ENCODE assay signal across 8 mouse cellular contexts in the genomic region with DNA sequence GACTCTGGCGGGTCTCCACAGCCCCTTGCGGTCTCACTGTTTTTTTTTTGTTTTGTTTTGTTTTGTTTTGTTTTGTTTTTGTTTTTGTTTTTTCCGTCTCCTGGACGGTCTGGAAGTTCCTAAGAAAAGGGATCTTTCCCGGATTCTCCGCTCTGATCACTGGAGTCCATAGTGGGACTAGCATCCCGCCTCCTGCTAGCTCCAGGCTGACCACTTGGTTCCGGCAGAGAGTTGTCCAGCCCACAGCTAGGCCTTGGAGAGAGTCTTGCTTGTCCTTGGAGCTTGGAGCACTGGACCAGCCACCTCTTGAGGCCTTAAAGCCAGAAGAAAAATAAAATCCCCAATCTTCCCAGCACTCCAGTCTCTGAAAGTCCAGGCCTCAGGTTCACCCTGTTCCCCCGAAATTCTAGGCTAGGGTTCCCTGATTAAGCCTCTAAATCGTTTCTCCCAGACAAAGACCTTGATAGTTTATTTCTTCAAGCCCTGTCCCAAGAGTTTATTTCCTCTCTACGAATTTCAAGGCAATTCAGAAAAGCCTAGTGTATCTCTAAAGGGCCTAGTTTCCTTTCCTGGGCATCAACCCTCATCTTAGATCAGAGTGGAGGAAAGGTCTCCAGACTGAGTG. TPM values are rescaled to one million over a fixed set of nuclear protein-coding genes. Genes with fewer than 3 reads are reported as not detected.
DNase-seq lines count a peak whose midpoint lies in the region; ATAC-seq and TF ChIP-seq lines count a peak whose summit lies in the region.

No protein-coding gene starts in this region.

- peaks cover 99% of the 10 kb centered on the region for H3K27me3 ChIP-seq in hindbrain, embryonic 13.5 days
- peaks cover 100% of the 10 kb centered on the region for H3K27me3 ChIP-seq in liver, embryonic 14.5 days (ENCODE audit: control insufficient read depth, insufficient read depth, low read length)

- no peak for ATAC-seq in hindbrain, embryonic 13.5 days (ENCODE audit: low FRiP score)
- ATAC-seq in liver, embryonic 14.5 days (ENCODE audit: insufficient read depth) = no peak

- H3K4me1 ChIP-seq in hindbrain, embryonic 13.5 days (replicated peaks) = peaks cover 45% of the 10 kb centered on the region
- H3K4me1 ChIP-seq in liver, embryonic 14.5 days (replicated peaks; ENCODE audit: control insufficient read depth in 2 of 2, insufficient read depth in 2 of 2, low read length in 1 of 2) = no peaks in the 10 kb centered on the region

- WGBS in hindbrain, embryonic 13.5 days = 3% methylated on average over 11 of the region's 11 CpGs
- 8% methylated on average over 11 of the region's 11 CpGs for WGBS in liver, embryonic 14.5 days (ENCODE audit: insufficient replicate concordance)

- H3K36me3 ChIP-seq in hindbrain, embryonic 13.5 days = no peaks in the 10 kb centered on the region
- no peaks in the 10 kb centered on the region for H3K36me3 ChIP-seq in liver, embryonic 14.5 days (replicated peaks; ENCODE audit: control insufficient read depth, insufficient read depth, low read depth)

- no peak for TF ChIP-seq CTCF in liver, embryonic 14.5 days (IDR thresholded peaks at IDR 0.05; ENCODE audit: low read depth)
- TF ChIP-seq CTCF in left cerebral cortex, adult 2 months (IDR thresholded peaks at IDR 0.05) = no peak

- intact Hi-C loops in left cerebral cortex, adult 2 months (cut with DNase I) = loop anchor here (2.0 kb wide), 1 partner anchor 55 kb away; no protein-coding TSS in a partner anchor

- no peaks in the 10 kb centered on the region for H3K9me3 ChIP-seq in hindbrain, embryonic 13.5 days
- no peaks in the 10 kb centered on the region for H3K9me3 ChIP-seq in liver, embryonic 14.5 days (ENCODE audit: control insufficient read depth, low read length)

- H3K4me3 ChIP-seq in hindbrain, embryonic 13.5 days = peak overlapping the region; percentile 42
- peak overlapping the region; percentile 15 to 41; a peak in 3 of 4 replicates for H3K4me3 ChIP-seq in liver, embryonic 14.5 days (ENCODE audit: insufficient read depth in 1 of 2, low read depth in 2 of 2, low read length in 2 of 2)
- no peak overlapping the region for H3K4me3 ChIP-seq in left cerebral cortex, adult 2 months

- DNase-seq in adrenal gland, postnatal 14 days = peak; percentile 67
- no peak for DNase-seq in adrenal gland, adult 18-20 months (ENCODE audit: low spot score in 2 of 2)
- peak; percentile 55 for DNase-seq in Muller cell, postnatal 12 days (ENCODE audit: inconsistent ontology term)
- DNase-seq in liver, embryonic 14.5 days (ENCODE audit: low read depth in 3 of 3, low spot score in 3 of 3) = no peak
- no peak for DNase-seq in left cerebral cortex, adult 2 months (ENCODE audit: extremely low spot score in 1 of 2, low spot score in 2 of 2)
- no peak for DNase-seq in frontal cortex, postnatal 25 days (ENCODE audit: low spot score in 2 of 2)
- DNase-seq in cerebellum, adult 9-10 months = no peak

- H3K4me2 ChIP-seq in hindbrain, embryonic 13.5 days = peak overlapping the region; percentile 15; the same call in 1 of the 2 replicates
- peak overlapping the region; percentile 53; the same call in 1 of the 2 replicates for H3K4me2 ChIP-seq in liver, embryonic 14.5 days (ENCODE audit: low read depth)

- H3K9ac ChIP-seq in hindbrain, embryonic 13.5 days = peak overlapping the region; percentile 63
- H3K9ac ChIP-seq in liver, embryonic 14.5 days (replicated peaks) = no peak overlapping the region

- no peak overlapping the region for H3K27ac ChIP-seq in hindbrain, embryonic 13.5 days
- H3K27ac ChIP-seq in liver, embryonic 14.5 days = no peak overlapping the region
- no peak overlapping the region for H3K27ac ChIP-seq in left cerebral cortex, adult 2 months

- TF ChIP-seq EP300 in liver, embryonic 14.5 days (IDR thresholded peaks at IDR 0.05; ENCODE audit: low read depth) = no peak

RNA-seq across cellular contexts. Expression of a gene that starts 1.5 kb away (rescaled TPM):
- total RNA-seq in adrenal gland, postnatal 14 days (2021) = 26.3 and 28.3 TPM in 2 replicates
- total RNA-seq in adrenal gland, adult 18-20 months (2021) = 10 to 100 TPM; 14.5 to 17.7 TPM
- 1.6 and 1.7 TPM in 2 replicates for polyA plus RNA-seq in hindbrain, embryonic 13.5 days (2015; fragmentation: Nextera tagmentation; extraction: Ambion mirVana)
- polyA plus RNA-seq in liver, embryonic 14.5 days (2012; rRNA removed) = 0.97 and 1.3 TPM in 2 replicates
- polyA plus RNA-seq in liver, embryonic 14.5 days (2014; fragmentation: Nextera tagmentation; extraction: Ambion mirVana) = 0.15 and 0.29 TPM in 2 replicates
- 1 to 10 TPM; 1.9 to 2.0 TPM for total RNA-seq in left cerebral cortex, adult 2 months (2021)

RNA-seq across cellular contexts. Expression of a gene that starts 16.3 kb away (rescaled TPM):
- total RNA-seq in adrenal gland, postnatal 14 days (2021) = not detected in 2 replicates
- not detected for total RNA-seq in adrenal gland, adult 18-20 months (2021)
- not detected in 2 replicates for polyA plus RNA-seq in hindbrain, embryonic 13.5 days (2015; fragmentation: Nextera tagmentation; extraction: Ambion mirVana)
- not detected in 2 replicates for polyA plus RNA-seq in liver, embryonic 14.5 days (2012; rRNA removed)
- not detected in 2 replicates for polyA plus RNA-seq in liver, embryonic 14.5 days (2014; fragmentation: Nextera tagmentation; extraction: Ambion mirVana)
- total RNA-seq in left cerebral cortex, adult 2 months (2021) = not detected

RNA-seq across cellular contexts. Expression of a gene that starts 52.3 kb away (rescaled TPM):
- not detected in 2 replicates for total RNA-seq in adrenal gland, postnatal 14 days (2021)
- not detected for total RNA-seq in adrenal gland, adult 18-20 months (2021)
- 0.34 TPM in 2 replicates for polyA plus RNA-seq in hindbrain, embryonic 13.5 days (2015; fragmentation: Nextera tagmentation; extraction: Ambion mirVana)
- 0.08 TPM in 1 of 2 replicates, not detected in the other for polyA plus RNA-seq in liver, embryonic 14.5 days (2012; rRNA removed)
- polyA plus RNA-seq in liver, embryonic 14.5 days (2014; fragmentation: Nextera tagmentation; extraction: Ambion mirVana) = 0.04 TPM in 1 of 2 replicates, not detected in the other
- under 1 TPM in 1 of 2 experiments, not detected in 1; 0.19 TPM for total RNA-seq in left cerebral cortex, adult 2 months (2021)

Comparison
In these comparisons a context has a peak if more than half of its experiments do, and no peak if none do; other contexts are left out.
1. DNase-seq: peak in adrenal gland, postnatal 14 days (single experiment) and Muller cell, postnatal 12 days (single experiment); none in adrenal gland, adult 18-20 months (0 of 2), liver, embryonic 14.5 days (0 of 3), left cerebral cortex, adult 2 months (0 of 2), frontal cortex, postnatal 25 days (0 of 2) and cerebellum, adult 9-10 months (single experiment).